In genomic region chrX:152047230-152047629, GRCm38 (mm10) we compare ENCODE assay signal across 21 mouse cellular contexts. TPM values are rescaled to one million over a fixed set of nuclear protein-coding genes. Genes with fewer than 3 reads are reported as not detected.
DNase-seq lines count a peak whose midpoint lies in the region; ATAC-seq and TF ChIP-seq lines count a peak whose summit lies in the region.
"Had no signal": no experiment of that assay in that cellular context is flagged by ENCODE, and none has a peak within 500 bp of the region (broad histone marks: within the 10 kb centered on the region; RNA-seq: fewer than 3 reads in every experiment).

No protein-coding gene starts in this region.

- peak; percentile 59 for TF ChIP-seq CTCF in forebrain, postnatal 0 days (IDR thresholded peaks at IDR 0.05; ENCODE audit: low read depth)
- TF ChIP-seq CTCF in layer of hippocampus, adult 2 months (conservative IDR thresholded peaks at IDR 0.05), result peak; percentile 51
- peak; percentile 34; the same call in 1 of the 2 replicates for TF ChIP-seq CTCF in brain, embryonic 14.5 days (IDR thresholded peaks at IDR 0.05; ENCODE audit: borderline replicate concordance, extremely low read depth, insufficient read depth, insufficient read length)

- no peak overlapping the region for H3K27ac ChIP-seq in forebrain, postnatal 0 days (ENCODE audit: low read depth, low read length)
- H3K27ac ChIP-seq in forebrain, embryonic 10.5 days, result no peak overlapping the region
- no peak overlapping the region for H3K27ac ChIP-seq in layer of hippocampus, adult 2 months
- H3K27ac ChIP-seq: forebrain, embryonic 12.5 days; heart, embryonic 10.5 days; liver, embryonic 14.5 days; lung, embryonic 15.5 days had no signal

- no peaks in the 10 kb centered on the region for H3K4me1 ChIP-seq in forebrain, postnatal 0 days (ENCODE audit: insufficient read depth)
- H3K4me1 ChIP-seq in forebrain, embryonic 10.5 days, result no peaks in the 10 kb centered on the region
- H3K4me1 ChIP-seq: forebrain, embryonic 12.5 days; heart, embryonic 10.5 days; lung, embryonic 15.5 days had no signal

- no peak overlapping the region for H3K4me2 ChIP-seq in forebrain, postnatal 0 days (ENCODE audit: low read depth)
- H3K4me2 ChIP-seq: forebrain, embryonic 12.5 days; lung, embryonic 15.5 days had no signal

- H3K9ac ChIP-seq in forebrain, postnatal 0 days, result no peak overlapping the region
- H3K9ac ChIP-seq: forebrain, embryonic 12.5 days; liver, embryonic 14.5 days; lung, embryonic 15.5 days had no signal

- no peak for ATAC-seq in forebrain, postnatal 0 days
- ATAC-seq: inflammation-experienced regulatory T-cells, adult 6 months had no signal

- H3K27me3 ChIP-seq in forebrain, postnatal 0 days (ENCODE audit: insufficient read depth, low read length), result no peaks in the 10 kb centered on the region
- peaks cover 97% of the 10 kb centered on the region for H3K27me3 ChIP-seq in forebrain, embryonic 10.5 days (ENCODE audit: poor library complexity, severe bottlenecking)
- H3K27me3 ChIP-seq: CH12.LX had no signal

- no peak overlapping the region for H3K4me3 ChIP-seq in forebrain, postnatal 0 days (ENCODE audit: low read depth, low read length)
- no peak overlapping the region for H3K4me3 ChIP-seq in forebrain, embryonic 10.5 days
- no peak overlapping the region for H3K4me3 ChIP-seq in layer of hippocampus, adult 2 months
- H3K4me3 ChIP-seq: forebrain, embryonic 12.5 days; heart, embryonic 10.5 days; lung, embryonic 15.5 days had no signal

- TF ChIP-seq POLR2A in brain, embryonic 14.5 days (IDR thresholded peaks at IDR 0.05; ENCODE audit: borderline replicate concordance, extremely low read depth, insufficient read depth, insufficient read length, poor library complexity, severe bottlenecking), result no peak

- peak; percentile 8 for DNase-seq in forebrain, postnatal 0 days
- no peak for DNase-seq in forebrain, embryonic 10.5 days (ENCODE audit: extremely low spot score, low spot score)
- DNase-seq in layer of hippocampus, adult 2 months (ENCODE audit: low spot score in 2 of 2), result no peak
- DNase-seq in layer of hippocampus, adult 18-20 months (ENCODE audit: low spot score in 2 of 2), result no peak
- DNase-seq in 3T3-L1 (ENCODE audit: low read depth, low spot score), result peak; percentile 8
- DNase-seq in brain, embryonic 14.5 days (ENCODE audit: low read depth), result peak; percentile 20
- DNase-seq in ovary, adult 18-20 months (ENCODE audit: low spot score), result no peak
- DNase-seq: cerebellum, adult 11-12 months; cerebellum, postnatal 25 days; gastrocnemius, postnatal 25 days; heart, postnatal 10 days; kidney, adult 9 months; kidney, postnatal 4 days; retina, postnatal 1 day; thymus, postnatal 14 days had no signal

- H3K36me3 ChIP-seq in forebrain, postnatal 0 days (ENCODE audit: insufficient read depth), result no peaks in the 10 kb centered on the region
- H3K36me3 ChIP-seq in forebrain, embryonic 10.5 days (replicated peaks), result peaks cover 80% of the 10 kb centered on the region

- no peaks in the 10 kb centered on the region for H3K9me3 ChIP-seq in forebrain, postnatal 0 days (ENCODE audit: low read length)
- H3K9me3 ChIP-seq in forebrain, embryonic 10.5 days, result no peaks in the 10 kb centered on the region
- H3K9me3 ChIP-seq: forebrain, embryonic 12.5 days; heart, embryonic 10.5 days; lung, embryonic 15.5 days had no signal

RNA-seq across cellular contexts. Expression of gene Smc1a, which starts 31.0 kb away (rescaled TPM):
- total RNA-seq in forebrain, postnatal 0 days (2014; rRNA removed), result 39.5 and 47.5 TPM in 2 replicates
- 55.0 and 59.0 TPM in 2 replicates for polyA plus RNA-seq in forebrain, postnatal 0 days (2015; fragmentation: Nextera tagmentation; extraction: Ambion mirVana)
- 120 and 121 TPM in 2 replicates for polyA plus RNA-seq in forebrain, embryonic 10.5 days (2016; fragmentation: Nextera tagmentation; extraction: Ambion mirVana)
- total RNA-seq in layer of hippocampus, adult 2 months (2021), result 10 to 100 TPM; 54.6 to 57.0 TPM
- 10 to 100 TPM; 49.4 to 49.9 TPM for total RNA-seq in layer of hippocampus, adult 18-20 months (2021)
- polyA plus RNA-seq in brain, embryonic 14.5 days (2012; rRNA removed), result 60.0 and 71.8 TPM in 2 replicates

RNA-seq across cellular contexts. Expression of gene Ribc1, which starts 31.1 kb away (rescaled TPM):
- total RNA-seq in forebrain, postnatal 0 days (2014; rRNA removed), result 0.71 and 0.85 TPM in 2 replicates
- polyA plus RNA-seq in forebrain, postnatal 0 days (2015; fragmentation: Nextera tagmentation; extraction: Ambion mirVana), result 1.1 and 1.2 TPM in 2 replicates
- polyA plus RNA-seq in forebrain, embryonic 10.5 days (2016; fragmentation: Nextera tagmentation; extraction: Ambion mirVana), result 5.2 and 5.9 TPM in 2 replicates
- total RNA-seq in layer of hippocampus, adult 2 months (2021), result 1 to 10 TPM in 1 of 2 experiments, under 1 TPM in 1; 0.22 to 1.4 TPM
- total RNA-seq in layer of hippocampus, adult 18-20 months (2021), result not detected
- polyA plus RNA-seq in brain, embryonic 14.5 days (2012; rRNA removed), result 0.82 and 2.7 TPM in 2 replicates

RNA-seq across cellular contexts. Expression of gene Hsd17b10, which starts 45.6 kb away (rescaled TPM):
- 61.8 and 71.1 TPM in 2 replicates for total RNA-seq in forebrain, postnatal 0 days (2014; rRNA removed)
- polyA plus RNA-seq in forebrain, postnatal 0 days (2015; fragmentation: Nextera tagmentation; extraction: Ambion mirVana), result 92.4 and 113 TPM in 2 replicates
- polyA plus RNA-seq in forebrain, embryonic 10.5 days (2016; fragmentation: Nextera tagmentation; extraction: Ambion mirVana), result 203 and 205 TPM in 2 replicates
- total RNA-seq in layer of hippocampus, adult 2 months (2021), result 10 to 100 TPM; 45.8 to 51.4 TPM
- 10 to 100 TPM; 48.6 to 49.5 TPM for total RNA-seq in layer of hippocampus, adult 18-20 months (2021)
- polyA plus RNA-seq in brain, embryonic 14.5 days (2012; rRNA removed), result 53.2 and 58.6 TPM in 2 replicates

Comparison
In these comparisons a context has a peak if more than half of its experiments do, and no peak if none do; other contexts are left out.
1. DNase-seq: peak in forebrain, postnatal 0 days (single experiment), 3T3-L1 (single experiment) and brain, embryonic 14.5 days (single experiment); none in forebrain, embryonic 10.5 days (single experiment), layer of hippocampus, adult 2 months (0 of 2), layer of hippocampus, adult 18-20 months (0 of 2) and ovary, adult 18-20 months (single experiment).
2. Peak in every context shown above with its lines, with median percentiles within 50 percentile points of each other: CTCF ChIP-seq.